Mouse (Mus musculus): ENCODE data around the gene Foxp4. TPM values are rescaled to one million over a fixed set of nuclear protein-coding genes. Genes with fewer than 3 reads are reported as not detected.
A peak's percentile ranks its signal among the peaks of the same experiment; 100 is the strongest.

The Foxp4 gene
- polyA plus RNA-seq, 1 experiment from 2014 or later = 35.8 TPM

DNA sequence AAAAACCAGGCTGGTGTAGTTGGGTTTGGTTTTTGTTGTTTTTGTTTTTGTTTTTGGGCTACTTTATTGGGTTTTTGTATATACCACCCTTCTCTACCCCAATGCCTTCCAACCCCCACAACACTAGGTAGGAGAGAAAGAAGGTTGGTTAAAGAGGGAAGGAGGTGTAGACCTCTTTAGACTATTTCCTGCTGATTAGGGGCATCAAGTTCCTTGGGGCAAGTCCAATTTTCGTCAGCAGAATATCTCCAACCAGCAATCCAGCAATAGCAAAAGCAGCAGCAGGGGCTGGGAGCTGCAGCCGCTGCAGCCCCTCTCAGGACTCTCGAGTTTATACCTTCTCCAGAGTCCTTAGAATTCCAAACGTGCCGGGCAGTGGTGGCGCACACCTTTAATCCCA lies 14.4 kb upstream of the Foxp4 start:
- 70% methylated on average over 6 of the region's 6 CpGs for WGBS
- Histone ChIP-seq H3K9ac (ENCODE audit: low read depth, low read length) (no peak overlapping the region), H3K27me3 (ENCODE audit: control insufficient read depth, insufficient read depth, low read depth, low read length) (no peaks in the 10 kb centered on the region), H3K27ac (ENCODE audit: low read length) (no peak overlapping the region), H3K9me3 (replicated peaks; ENCODE audit: control insufficient read depth, low read length, poor library complexity, severe bottlenecking) (no peaks in the 10 kb centered on the region), H3K4me3 (ENCODE audit: low read depth, low read length) (no peak overlapping the region), H3K4me1 (ENCODE audit: control insufficient read depth, insufficient read depth, low read length) (no peaks in the 10 kb centered on the region), H3K36me3 (ENCODE audit: control insufficient read depth, insufficient read depth, low read length) (no peaks in the 10 kb centered on the region), H3K4me2 (ENCODE audit: low read length) (no peak overlapping the region)
- no peak for ATAC-seq

DNA sequence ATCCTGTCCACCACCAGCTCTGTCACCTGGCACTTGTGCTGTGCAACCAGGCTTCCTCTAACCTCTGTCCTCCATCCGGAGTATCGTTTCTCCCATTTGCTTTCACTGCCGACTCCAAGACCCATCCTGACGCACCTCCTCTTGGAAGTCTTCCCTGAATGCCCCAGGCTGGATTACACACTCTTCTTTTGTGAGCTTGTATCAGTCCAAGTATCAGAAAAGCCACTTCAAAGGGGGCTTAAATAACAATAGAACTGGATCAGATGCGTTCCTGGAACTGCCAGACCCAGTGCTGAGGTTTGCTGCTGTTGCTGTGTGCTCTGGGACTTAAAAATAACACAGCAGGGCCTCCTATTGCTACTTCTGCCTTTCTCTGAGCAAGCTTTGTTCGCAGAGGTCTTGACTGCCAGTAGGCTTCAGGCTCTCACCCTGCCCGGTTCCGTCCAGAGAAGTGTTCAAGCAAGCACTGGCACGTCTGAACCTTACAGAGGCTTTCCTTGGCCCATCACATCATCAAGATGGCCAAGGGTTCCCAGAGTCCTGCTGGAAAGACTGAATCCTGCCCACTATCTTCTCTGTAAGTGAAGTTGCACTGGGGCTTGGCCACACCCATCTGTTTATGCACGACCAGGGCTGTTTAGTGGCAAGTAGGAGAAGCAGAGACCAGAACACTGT lies 13.6 kb upstream of the Foxp4 start:
- Histone ChIP-seq H3K4me3 (ENCODE audit: low read depth, low read length) (no peak overlapping the region), H3K36me3 (ENCODE audit: control insufficient read depth, insufficient read depth, low read length) (no peaks in the 10 kb centered on the region), H3K4me1 (ENCODE audit: control insufficient read depth, insufficient read depth, low read length) (no peaks in the 10 kb centered on the region), H3K9ac (ENCODE audit: low read depth, low read length) (no peak overlapping the region), H3K27ac (ENCODE audit: low read length) (no peak overlapping the region), H3K4me2 (ENCODE audit: low read length) (no peak overlapping the region), H3K27me3 (ENCODE audit: control insufficient read depth, insufficient read depth, low read depth, low read length) (no peaks in the 10 kb centered on the region), H3K9me3 (replicated peaks; ENCODE audit: control insufficient read depth, low read length, poor library complexity, severe bottlenecking) (no peaks in the 10 kb centered on the region)
- WGBS = 15% methylated on average over 10 of the region's 10 CpGs
- no peak for ATAC-seq

DNA sequence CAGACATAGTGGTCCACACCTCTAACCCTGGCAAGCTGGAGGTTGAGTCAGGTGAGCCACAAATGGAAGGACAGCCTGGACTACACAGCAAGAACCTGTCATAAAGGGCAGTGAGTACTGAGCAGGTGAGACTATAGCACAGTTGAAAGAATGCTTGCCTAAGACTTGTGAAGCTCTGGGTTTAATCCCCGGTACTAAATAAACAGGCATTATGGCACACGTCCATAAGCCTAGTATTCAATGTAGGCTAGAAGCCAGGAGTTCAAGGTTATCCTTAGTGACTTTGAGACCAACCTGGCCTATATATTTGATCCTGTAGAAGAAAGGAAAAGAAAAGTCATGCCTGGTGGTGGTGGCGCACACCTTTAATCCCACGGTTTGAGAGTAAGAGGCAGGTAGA lies 12.1 kb upstream of the Foxp4 start:
- no peak overlapping the region for H3K9ac ChIP-seq (ENCODE audit: low read depth, low read length)
- ATAC-seq = no peak
- H3K4me1 ChIP-seq (ENCODE audit: control insufficient read depth, insufficient read depth, low read length) = no peaks in the 10 kb centered on the region
- 79% methylated on average over 4 of the region's 4 CpGs for WGBS
- H3K4me2 ChIP-seq (ENCODE audit: low read length) = no peak overlapping the region
- H3K27me3 ChIP-seq (ENCODE audit: control insufficient read depth, insufficient read depth, low read depth, low read length) = no peaks in the 10 kb centered on the region
- no peak overlapping the region for H3K4me3 ChIP-seq (ENCODE audit: low read depth, low read length)
- no peaks in the 10 kb centered on the region for H3K9me3 ChIP-seq (replicated peaks; ENCODE audit: control insufficient read depth, low read length, poor library complexity, severe bottlenecking)
- no peaks in the 10 kb centered on the region for H3K36me3 ChIP-seq (ENCODE audit: control insufficient read depth, insufficient read depth, low read length)
- H3K27ac ChIP-seq (ENCODE audit: low read length) = no peak overlapping the region

DNA sequence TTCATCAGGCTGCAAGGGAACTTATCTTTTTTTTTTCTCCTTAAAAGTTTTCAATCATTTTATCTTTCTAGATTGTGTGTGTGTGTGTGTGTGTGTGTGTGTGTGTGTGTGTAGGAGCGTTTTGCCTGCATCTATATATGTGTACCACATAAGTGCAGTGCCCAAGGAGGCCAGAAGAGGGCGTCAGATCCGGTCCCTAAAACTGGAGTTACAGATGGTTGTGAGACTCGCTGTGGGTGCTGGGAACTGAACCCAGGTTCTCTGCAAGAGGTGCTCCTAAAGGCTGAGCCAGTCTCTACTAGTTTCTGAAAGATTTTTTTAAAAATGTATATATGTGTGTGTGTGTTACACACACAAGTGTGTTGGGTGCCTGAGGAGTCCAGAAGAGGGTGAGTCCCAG lies 5.0 kb upstream of the Foxp4 start:
- Histone ChIP-seq H3K27me3 (ENCODE audit: control insufficient read depth, insufficient read depth, low read depth, low read length) (no peaks in the 10 kb centered on the region), H3K4me3 (ENCODE audit: low read depth, low read length) (no peak overlapping the region), H3K4me2 (ENCODE audit: low read length) (no peak overlapping the region), H3K36me3 (ENCODE audit: control insufficient read depth, insufficient read depth, low read length) (no peaks in the 10 kb centered on the region), H3K27ac (ENCODE audit: low read length) (no peak overlapping the region), H3K9ac (ENCODE audit: low read depth, low read length) (no peak overlapping the region), H3K9me3 (replicated peaks; ENCODE audit: control insufficient read depth, low read length, poor library complexity, severe bottlenecking) (no peaks in the 10 kb centered on the region), H3K4me1 (ENCODE audit: control insufficient read depth, insufficient read depth, low read length) (0 out of 2 replicates have a peak, but pooled peaks cover 4% of the 10 kb centered on the region)
- 94% methylated on average over 4 of the region's 4 CpGs for WGBS
- no peak for ATAC-seq

DNA sequence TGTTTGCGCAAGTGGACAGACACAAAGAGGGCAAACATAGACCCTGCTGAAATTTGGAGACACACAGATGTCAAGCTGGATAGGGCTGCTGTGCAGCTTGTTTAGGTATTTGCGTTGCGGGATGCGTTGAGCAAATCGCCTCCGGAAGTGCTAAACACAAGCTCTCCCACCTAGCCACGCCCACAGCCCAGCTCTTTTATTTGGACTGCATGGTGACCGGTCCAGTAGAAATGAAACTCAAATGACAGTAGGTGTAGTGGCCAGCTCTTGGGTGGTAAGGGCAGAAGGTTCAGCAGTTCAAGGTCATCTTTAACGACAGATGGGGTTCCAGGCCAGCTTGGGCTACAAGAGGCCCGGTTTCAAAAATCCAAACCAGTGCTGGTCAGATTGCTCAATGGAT lies 1.5 kb upstream of the Foxp4 start:
- Histone ChIP-seq H3K4me2 (ENCODE audit: low read length) (no peak overlapping the region), H3K4me3 (ENCODE audit: low read depth, low read length) (no peak overlapping the region), H3K4me1 (ENCODE audit: control insufficient read depth, insufficient read depth, low read length) (peaks cover 28% of the 10 kb centered on the region), H3K36me3 (ENCODE audit: control insufficient read depth, insufficient read depth, low read length) (no peaks in the 10 kb centered on the region), H3K9ac (ENCODE audit: low read depth, low read length) (no peak overlapping the region), H3K27ac (ENCODE audit: low read length) (no peak overlapping the region), H3K9me3 (replicated peaks; ENCODE audit: control insufficient read depth, low read length, poor library complexity, severe bottlenecking) (no peaks in the 10 kb centered on the region), H3K27me3 (ENCODE audit: control insufficient read depth, insufficient read depth, low read depth, low read length) (peaks cover 6% of the 10 kb centered on the region)
- WGBS = 24% methylated on average over 10 of the region's 10 CpGs
- ATAC-seq = no peak

DNA sequence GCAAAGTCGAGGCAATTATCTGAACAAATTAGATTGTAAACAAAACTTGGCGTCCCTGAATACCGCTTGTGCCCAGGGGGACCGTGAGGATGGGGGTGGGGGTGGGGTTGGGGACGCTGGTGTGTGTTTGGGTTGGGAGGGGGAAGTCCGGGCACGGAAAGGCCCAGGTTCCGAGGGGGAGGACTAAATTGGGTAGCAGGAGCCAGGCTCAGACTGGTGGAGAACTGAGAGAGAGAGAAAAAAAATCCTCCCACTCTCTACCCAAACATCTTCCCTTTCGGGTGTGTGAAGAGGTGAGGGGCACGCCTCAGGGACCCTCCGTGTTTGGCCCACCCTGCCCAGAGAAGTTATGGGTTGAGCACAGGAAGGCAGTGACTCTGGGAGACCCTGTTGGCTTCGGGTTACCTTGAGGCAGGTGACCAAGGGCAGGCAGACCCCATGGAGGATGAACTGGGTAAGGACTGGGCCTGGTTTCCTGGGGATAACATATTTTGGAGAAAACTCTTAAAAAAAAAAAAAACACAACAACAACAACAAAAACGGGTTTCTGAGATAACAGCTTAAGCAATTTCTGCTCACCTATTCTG lies 988 bp upstream of the Foxp4 start:
- Histone ChIP-seq H3K9me3 (replicated peaks; ENCODE audit: control insufficient read depth, low read length, poor library complexity, severe bottlenecking) (no peaks in the 10 kb centered on the region), H3K4me2 (ENCODE audit: low read length) (peak overlapping the region; percentile 96), H3K27me3 (ENCODE audit: control insufficient read depth, insufficient read depth, low read depth, low read length) (peaks cover 7% of the 10 kb centered on the region), H3K4me3 (ENCODE audit: low read depth, low read length) (peak overlapping the region; percentile 86), H3K9ac (ENCODE audit: low read depth, low read length) (peak overlapping the region; percentile 83; the same call in 1 of the 2 replicates), H3K4me1 (ENCODE audit: control insufficient read depth, insufficient read depth, low read length) (peaks cover 30% of the 10 kb centered on the region), H3K36me3 (ENCODE audit: control insufficient read depth, insufficient read depth, low read length) (no peaks in the 10 kb centered on the region), H3K27ac (ENCODE audit: low read length) (0 out of 2 replicates have a peak overlapping the region, but pooled peaks have one; percentile 38)
- no peak for ATAC-seq
- WGBS = 5% methylated on average over 13 of the region's 13 CpGs

DNA sequence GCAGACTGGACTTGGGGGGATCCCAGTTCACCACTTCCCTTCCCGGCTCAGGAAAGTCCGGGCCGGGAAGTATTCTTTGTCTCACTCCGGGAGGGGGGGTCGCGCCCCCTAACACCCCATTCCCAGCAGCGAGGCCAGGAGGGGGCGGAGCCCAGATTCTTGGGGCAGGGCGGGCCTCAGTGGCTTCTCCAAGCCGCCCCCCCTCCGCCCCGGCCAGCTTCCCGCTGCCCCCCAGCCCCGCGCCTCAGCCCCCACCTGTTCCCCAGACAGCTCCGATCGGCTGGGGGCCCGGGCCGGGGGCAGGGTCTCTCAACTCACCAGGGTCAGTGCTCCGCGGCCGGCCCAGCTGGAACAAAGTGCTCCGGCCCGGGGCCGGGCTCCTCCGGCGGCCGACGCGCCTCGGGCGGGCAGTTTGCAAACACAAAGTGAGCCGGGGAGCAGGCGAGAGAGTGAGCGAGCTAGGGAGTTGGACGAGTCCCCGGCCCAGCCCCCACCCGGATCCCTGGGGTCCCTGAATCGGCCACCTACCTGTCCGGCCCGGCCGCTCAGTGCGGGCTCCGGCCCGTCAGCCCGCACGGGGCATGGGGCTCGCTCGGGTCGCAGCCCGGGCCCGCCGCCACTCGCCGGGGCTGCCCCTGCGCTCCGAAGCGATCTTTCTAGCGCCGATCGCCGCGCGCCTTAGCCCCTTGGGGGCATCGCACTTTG lies 615 bp downstream of the Foxp4 start:
- Histone ChIP-seq H3K4me1 (ENCODE audit: control insufficient read depth, insufficient read depth, low read length) (peaks cover 38% of the 10 kb centered on the region), H3K36me3 (ENCODE audit: control insufficient read depth, insufficient read depth, low read length) (no peaks in the 10 kb centered on the region), H3K4me3 (ENCODE audit: low read depth, low read length) (peak overlapping the region; percentile 86), H3K27ac (ENCODE audit: low read length) (peak overlapping the region; percentile 83), H3K27me3 (ENCODE audit: control insufficient read depth, insufficient read depth, low read depth, low read length) (peaks cover 12% of the 10 kb centered on the region), H3K9me3 (replicated peaks; ENCODE audit: control insufficient read depth, low read length, poor library complexity, severe bottlenecking) (no peaks in the 10 kb centered on the region), H3K4me2 (ENCODE audit: low read length) (peak overlapping the region; percentile 96), H3K9ac (ENCODE audit: low read depth, low read length) (peak overlapping the region; percentile 83)
- WGBS = under 1% methylated on average over 54 of the region's 65 CpGs
- ATAC-seq = peak; percentile 67

GRCm38 (mm10) chr17:47923011-47923677 lies 1.3 kb downstream of the Foxp4 start:
- Histone ChIP-seq H3K27ac (ENCODE audit: low read length) (no peak overlapping the region), H3K4me1 (ENCODE audit: control insufficient read depth, insufficient read depth, low read length) (peaks cover 38% of the 10 kb centered on the region), H3K9me3 (replicated peaks; ENCODE audit: control insufficient read depth, low read length, poor library complexity, severe bottlenecking) (no peaks in the 10 kb centered on the region), H3K4me2 (ENCODE audit: low read length) (peak overlapping the region; percentile 96), H3K4me3 (ENCODE audit: low read depth, low read length) (peak overlapping the region; percentile 86), H3K9ac (ENCODE audit: low read depth, low read length) (peak overlapping the region; percentile 83), H3K36me3 (ENCODE audit: control insufficient read depth, insufficient read depth, low read length) (no peaks in the 10 kb centered on the region), H3K27me3 (ENCODE audit: control insufficient read depth, insufficient read depth, low read depth, low read length) (peaks cover 12% of the 10 kb centered on the region)
- WGBS = under 1% methylated on average over 28 of the region's 28 CpGs
- ATAC-seq = no peak
